Mouse (Mus musculus) forebrain, embryonic 12.5 days (tissue): Measurements from ENCODE around the gene Lrrc8c. TPM values are rescaled to one million over a fixed set of nuclear protein-coding genes. Genes with fewer than 3 reads are reported as not detected.
A peak's percentile ranks its signal among the peaks of the same experiment; 100 is the strongest.

Experiments
- ATAC-seq: fragments of 200-750 bp; cut with Nextera tagmentation; 2 replicates; pipeline ENCODE4 v1.8.0; 2017; ENCODE audit warnings: moderate TSS enrichment; ENCODE audit not compliant: low FRiP score
- H3K27ac ChIP-seq: fragments of 300-500 bp; sonication (generic); 2 replicates; pipeline ENCODE4 v1.5.1; 2016; ENCODE audit warnings: mild to moderate bottlenecking
- H3K27me3 ChIP-seq: fragments of 300-500 bp; sonication (generic); 2 replicates; pipeline ENCODE4 v1.6.1; 2016; ENCODE audit warnings: mild to moderate bottlenecking
- H3K36me3 ChIP-seq: fragments of 300-500 bp; sonication (generic); replicated peaks from 2 replicates; pipeline ENCODE4 v1.6.1; 2016; ENCODE audit warnings: mild to moderate bottlenecking
- H3K4me1 ChIP-seq: fragments of 300-500 bp; sonication (generic); 2 replicates; pipeline ENCODE4 v1.6.1; 2016
- H3K4me2 ChIP-seq: fragments of 300-500 bp; sonication (generic); 2 replicates; pipeline ENCODE4 v1.6.1; 2016; ENCODE audit warnings: mild to moderate bottlenecking, moderate library complexity
- H3K4me3 ChIP-seq: fragments of 300-500 bp; sonication (generic); replicated peaks from 2 replicates; pipeline ENCODE4 v1.5.1; 2016; ENCODE audit warnings: mild to moderate bottlenecking
- H3K9ac ChIP-seq: fragments of 300-500 bp; sonication (generic); 2 replicates; pipeline ENCODE4 v1.6.1; 2016; ENCODE audit warnings: mild to moderate bottlenecking
- H3K9me3 ChIP-seq: fragments of 300-500 bp; sonication (generic); 2 replicates; pipeline ENCODE4 v1.6.1; 2016
- WGBS: fragments of 180-500 bp; shearing (Covaris S2); methylation state at CpG from one replicate; pipeline ENCODE4 v1.1.7; 2016; 5-methylcytosine and 5-hydroxymethylcytosine counted together
- polyA plus RNA-seq: library from polyadenylated mRNA; unstranded; fragments of >200 nt; fragmentation: Nextera tagmentation; extraction: Ambion mirVana; gene quantifications from 2 replicates; pipeline ENCODE4 v1.2.1, GENCODE M21; 2016

Gene Lrrc8c
- polyA plus RNA-seq, 1 experiment from 2014 or later: 13.1 TPM

- 23% methylated on average over 10 of the region's 10 CpGs for WGBS
- no peak for ATAC-seq
- no peaks in the 10 kb centered on the region for H3K36me3 ChIP-seq
- peaks cover 61% of the 10 kb centered on the region for H3K4me1 ChIP-seq
- no peak overlapping the region for H3K9ac ChIP-seq
- peaks cover 45% of the 10 kb centered on the region for H3K27me3 ChIP-seq
- H3K27ac ChIP-seq: no peak overlapping the region
- H3K9me3 ChIP-seq: no peaks in the 10 kb centered on the region
- H3K4me3 ChIP-seq: no peak overlapping the region
- H3K4me2 ChIP-seq: peak overlapping the region; percentile 49
Measured at GRCm38 (mm10) chr5:105494246-105494917, 24.8 kb upstream of the Lrrc8c start.

- Histone ChIP-seq H3K4me2 (peak overlapping the region; percentile 49), H3K27ac (no peak overlapping the region), H3K4me1 (peaks cover 64% of the 10 kb centered on the region), H3K9ac (no peak overlapping the region), H3K36me3 (no peaks in the 10 kb centered on the region), H3K4me3 (peak overlapping the region; percentile 21), H3K9me3 (no peaks in the 10 kb centered on the region), H3K27me3 (peaks cover 45% of the 10 kb centered on the region)
- 3% methylated on average over 22 of the region's 24 CpGs for WGBS
- ATAC-seq: peak; percentile 78
Measured at GRCm38 (mm10) chr5:105494918-105495901, 24.0 kb upstream of the Lrrc8c start.

GRCm38 (mm10) chr5:105496133-105496532 is 23.1 kb upstream of the Lrrc8c start:
- Histone ChIP-seq H3K27me3 (peaks cover 44% of the 10 kb centered on the region), H3K27ac (no peak overlapping the region), H3K4me1 (peaks cover 71% of the 10 kb centered on the region), H3K9me3 (no peaks in the 10 kb centered on the region), H3K9ac (no peak overlapping the region), H3K4me3 (no peak overlapping the region), H3K36me3 (no peaks in the 10 kb centered on the region), H3K4me2 (no peak overlapping the region)
- 66% methylated on average over 4 of the region's 4 CpGs for WGBS
- no peak for ATAC-seq

- peaks cover 44% of the 10 kb centered on the region for H3K27me3 ChIP-seq
- 80% methylated on average over 7 of the region's 7 CpGs for WGBS
- H3K36me3 ChIP-seq: no peaks in the 10 kb centered on the region
- no peak overlapping the region for H3K4me3 ChIP-seq
- no peak overlapping the region for H3K4me2 ChIP-seq
- H3K9ac ChIP-seq: no peak overlapping the region
- H3K4me1 ChIP-seq: peaks cover 73% of the 10 kb centered on the region
- no peak for ATAC-seq
- no peak overlapping the region for H3K27ac ChIP-seq
- H3K9me3 ChIP-seq: no peaks in the 10 kb centered on the region
Measured at GRCm38 (mm10) chr5:105496586-105496985, 22.6 kb upstream of the Lrrc8c start.

- H3K9ac ChIP-seq: no peak overlapping the region
- no peak overlapping the region for H3K4me2 ChIP-seq
- WGBS: 34% methylated on average over 4 of the region's 4 CpGs
- no peak for ATAC-seq
- no peak overlapping the region for H3K4me3 ChIP-seq
- no peaks in the 10 kb centered on the region for H3K36me3 ChIP-seq
- H3K27me3 ChIP-seq: peaks cover 35% of the 10 kb centered on the region
- peaks cover 54% of the 10 kb centered on the region for H3K4me1 ChIP-seq
- H3K27ac ChIP-seq: no peak overlapping the region
- peaks cover 5% of the 10 kb centered on the region; the same call in 1 of the 2 replicates for H3K9me3 ChIP-seq
Measured at GRCm38 (mm10) chr5:105498429-105499000, 20.7 kb upstream of the Lrrc8c start.

GRCm38 (mm10) chr5:105499396-105499795 is 19.8 kb upstream of the Lrrc8c start:
- H3K4me1 ChIP-seq: peaks cover 46% of the 10 kb centered on the region
- no peak overlapping the region for H3K27ac ChIP-seq
- H3K36me3 ChIP-seq: no peaks in the 10 kb centered on the region
- H3K27me3 ChIP-seq: peaks cover 32% of the 10 kb centered on the region
- no peak for ATAC-seq
- no peak overlapping the region for H3K4me3 ChIP-seq
- peaks cover 5% of the 10 kb centered on the region; the same call in 1 of the 2 replicates for H3K9me3 ChIP-seq
- H3K4me2 ChIP-seq: no peak overlapping the region
- no peak overlapping the region for H3K9ac ChIP-seq
- WGBS: 76% methylated on average over 1 of the region's 1 CpGs

- peak; percentile 39; the same call in 1 of the 2 replicates for ATAC-seq
- 37% methylated on average over 12 of the region's 12 CpGs for WGBS
- Histone ChIP-seq H3K27me3 (peaks cover 28% of the 10 kb centered on the region), H3K4me1 (peaks cover 37% of the 10 kb centered on the region), H3K36me3 (no peaks in the 10 kb centered on the region), H3K27ac (0 out of 2 replicates have a peak overlapping the region, but pooled peaks have one; percentile 13), H3K9me3 (peaks cover 5% of the 10 kb centered on the region; the same call in 1 of the 2 replicates), H3K4me2 (no peak overlapping the region), H3K4me3 (no peak overlapping the region), H3K9ac (no peak overlapping the region)
Measured at GRCm38 (mm10) chr5:105500132-105501121, 18.8 kb upstream of the Lrrc8c start.

- ATAC-seq: no peak
- H3K27ac ChIP-seq: no peak overlapping the region
- H3K4me2 ChIP-seq: no peak overlapping the region
- H3K9ac ChIP-seq: no peak overlapping the region
- H3K27me3 ChIP-seq: peaks cover 27% of the 10 kb centered on the region
- peaks cover 5% of the 10 kb centered on the region; the same call in 1 of the 2 replicates for H3K9me3 ChIP-seq
- peaks cover 30% of the 10 kb centered on the region for H3K4me1 ChIP-seq
- H3K4me3 ChIP-seq: no peak overlapping the region
- WGBS: 78% methylated on average over 3 of the region's 3 CpGs
- no peaks in the 10 kb centered on the region for H3K36me3 ChIP-seq
Measured at GRCm38 (mm10) chr5:105501136-105501535, 18.1 kb upstream of the Lrrc8c start.

GRCm38 (mm10) chr5:105508813-105509212 is 10.4 kb upstream of the Lrrc8c start:
- Histone ChIP-seq H3K36me3 (no peaks in the 10 kb centered on the region), H3K4me3 (no peak overlapping the region), H3K9ac (no peak overlapping the region), H3K27me3 (no peaks in the 10 kb centered on the region), H3K4me1 (no peaks in the 10 kb centered on the region), H3K27ac (no peak overlapping the region), H3K4me2 (no peak overlapping the region), H3K9me3 (no peaks in the 10 kb centered on the region)
- 93% methylated on average over 6 of the region's 6 CpGs for WGBS
- no peak for ATAC-seq

GRCm38 (mm10) chr5:105512297-105512696 is 6.9 kb upstream of the Lrrc8c start:
- no peaks in the 10 kb centered on the region for H3K9me3 ChIP-seq
- no peaks in the 10 kb centered on the region for H3K36me3 ChIP-seq
- H3K4me2 ChIP-seq: no peak overlapping the region
- no peak overlapping the region for H3K27ac ChIP-seq
- H3K9ac ChIP-seq: no peak overlapping the region
- peaks cover 10% of the 10 kb centered on the region for H3K27me3 ChIP-seq
- H3K4me3 ChIP-seq: no peak overlapping the region
- ATAC-seq: no peak
- no peaks in the 10 kb centered on the region for H3K4me1 ChIP-seq
- 68% methylated on average over 4 of the region's 4 CpGs for WGBS

- Histone ChIP-seq H3K27me3 (peaks cover 16% of the 10 kb centered on the region), H3K9me3 (no peaks in the 10 kb centered on the region), H3K27ac (no peak overlapping the region), H3K4me2 (no peak overlapping the region), H3K4me3 (no peak overlapping the region), H3K9ac (no peak overlapping the region), H3K4me1 (peaks cover 16% of the 10 kb centered on the region), H3K36me3 (no peaks in the 10 kb centered on the region)
- 71% methylated on average over 6 of the region's 6 CpGs for WGBS
- no peak for ATAC-seq
Measured at GRCm38 (mm10) chr5:105515532-105515931, 3.7 kb upstream of the Lrrc8c start.
